Mouse (Mus musculus) forebrain, embryonic 11.5 days (tissue): ENCODE data around the gene Atp6v1e1. TPM values are rescaled to one million over a fixed set of nuclear protein-coding genes. Genes with fewer than 3 reads are reported as not detected.
"Not testable (repeated sequence)": the region's sequence is repeated elsewhere in the genome, so short reads cannot be mapped to it uniquely, and the experiment has no call there.

Experiments
- ATAC-seq: fragments of 200-750 bp; cut with Nextera tagmentation; replicated peaks from 2 replicates; pipeline ENCODE4 v1.8.0; 2017; ENCODE audit warnings: moderate TSS enrichment; ENCODE audit not compliant: low FRiP score
- DNase-seq: peaks from one replicate; pipeline ENCODE4 v3.0.0-alpha.2; 2017; ENCODE audit warnings: low spot score
- H3K27ac ChIP-seq: fragments of 300-500 bp; sonication (generic); 2 replicates; pipeline ENCODE4 v1.5.1; 2014; ENCODE audit warnings: low read depth, low read length
- H3K27me3 ChIP-seq: fragments of 300-500 bp; sonication (generic); 2 replicates; pipeline ENCODE4 v1.6.1; 2014; ENCODE audit warnings: mild to moderate bottlenecking, low read length, mixed read lengths; ENCODE audit not compliant: control insufficient read depth, insufficient read depth
- H3K36me3 ChIP-seq: fragments of 300-500 bp; sonication (generic); 2 replicates; pipeline ENCODE4 v1.6.1; 2014; ENCODE audit warnings: mild to moderate bottlenecking, low read length, moderate library complexity, mixed read lengths; ENCODE audit not compliant: control insufficient read depth, insufficient read depth
- H3K4me1 ChIP-seq: fragments of 300-500 bp; sonication (generic); replicated peaks from 2 replicates; pipeline ENCODE4 v1.6.1; 2014; ENCODE audit warnings: low read length, mixed read lengths; ENCODE audit not compliant: control insufficient read depth, insufficient read depth
- H3K4me2 ChIP-seq: fragments of 300-500 bp; sonication (generic); 2 replicates; pipeline ENCODE4 v1.6.1; 2014; ENCODE audit warnings: low read depth, mild to moderate bottlenecking, low read length, moderate library complexity, mixed read lengths; ENCODE audit not compliant: severe bottlenecking
- H3K4me3 ChIP-seq: fragments of 300-500 bp; sonication (generic); 2 replicates; pipeline ENCODE4 v1.5.1; 2014; ENCODE audit warnings: low read depth, low read length
- H3K9ac ChIP-seq: fragments of 300-500 bp; sonication (generic); 2 replicates; pipeline ENCODE4 v1.6.1; 2014; ENCODE audit warnings: low read length
- H3K9me3 ChIP-seq: fragments of 300-500 bp; sonication (generic); 2 replicates; pipeline ENCODE4 v1.6.1; 2016; ENCODE audit warnings: low read length, mixed read lengths; ENCODE audit not compliant: control insufficient read depth
- WGBS: fragments of 180-500 bp; shearing (Covaris S2); extraction: QIAGEN DNeasy Blood & Tissue Kit; methylation state at CpG from one replicate; pipeline ENCODE4 v1.1.7; 2014; 5-methylcytosine and 5-hydroxymethylcytosine counted together
- polyA plus RNA-seq: library from polyadenylated mRNA; unstranded; fragments of >200 nt; fragmentation: Nextera tagmentation; extraction: Ambion mirVana; gene quantifications from 2 replicates; pipeline ENCODE4 v1.2.1, GENCODE M21; 2014

The Atp6v1e1 gene
- polyA plus RNA-seq, 1 experiment from 2014 or later = 129 TPM

DNA sequence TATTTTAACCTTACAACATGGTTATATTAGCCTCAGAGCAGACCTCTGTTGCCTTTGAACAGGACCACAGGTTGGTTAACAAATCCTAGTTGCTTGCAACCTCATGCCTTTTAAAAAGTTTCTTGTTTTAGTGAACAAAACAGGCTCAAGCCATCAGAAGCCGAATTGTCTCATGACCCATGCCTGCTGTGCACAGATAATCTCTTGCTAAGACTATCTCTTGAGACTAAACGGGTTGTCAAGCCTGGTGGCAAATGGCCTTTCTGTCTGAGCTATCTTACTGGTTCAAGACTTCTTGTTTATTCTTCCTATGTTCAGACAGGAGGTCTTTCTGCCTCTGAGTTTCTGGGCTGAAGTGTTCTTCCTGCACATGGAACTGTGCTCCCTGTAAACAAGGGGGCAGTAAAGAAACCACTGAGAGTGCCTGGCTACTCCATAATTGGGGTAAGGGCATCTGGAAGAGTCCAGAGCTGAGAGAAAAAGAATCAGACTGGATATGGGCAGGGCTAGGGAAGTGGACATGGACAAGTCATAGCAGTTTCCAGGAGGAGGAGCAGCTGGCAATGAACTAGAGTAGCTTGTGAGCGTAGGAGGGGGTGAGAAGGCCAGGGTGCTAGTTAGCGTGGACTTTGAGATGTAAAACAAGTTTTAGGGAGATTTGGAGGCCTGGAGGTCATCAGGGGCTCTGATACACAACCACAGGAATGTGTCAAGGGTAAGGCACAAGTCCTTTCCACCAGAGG lies 8.4 kb upstream of the Atp6v1e1 start:
- peak overlapping the region; percentile 31; the same call in 1 of the 2 replicates for H3K27ac ChIP-seq
- H3K9me3 ChIP-seq = no peaks in the 10 kb centered on the region
- no peaks in the 10 kb centered on the region for H3K36me3 ChIP-seq
- H3K4me1 ChIP-seq = no peaks in the 10 kb centered on the region
- 64% methylated on average over 4 of the region's 4 CpGs for WGBS
- no peak for DNase-seq
- no peak overlapping the region for H3K4me3 ChIP-seq
- no peak overlapping the region for H3K9ac ChIP-seq
- H3K4me2 ChIP-seq = no peak overlapping the region
- no peak for ATAC-seq
- H3K27me3 ChIP-seq = no peaks in the 10 kb centered on the region

DNA sequence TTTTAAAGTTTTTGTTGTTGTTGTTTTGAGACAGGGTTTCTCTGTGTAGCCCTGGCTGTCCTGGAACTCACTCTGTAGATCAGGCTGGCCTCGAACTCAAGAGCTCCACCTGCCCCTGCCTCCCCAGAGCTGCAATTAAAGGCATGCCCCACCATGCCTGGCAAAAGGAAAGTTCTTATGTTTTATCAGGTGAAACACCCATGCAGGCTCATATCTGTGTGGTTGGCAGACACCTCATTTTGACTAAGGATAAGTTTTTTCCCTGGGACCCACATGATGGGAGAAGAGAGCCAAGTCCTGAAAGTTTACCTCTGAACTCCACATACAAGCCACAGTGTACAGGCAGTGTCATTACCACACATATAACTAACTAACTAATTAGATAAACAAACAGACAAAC lies 7.5 kb upstream of the Atp6v1e1 start:
- H3K27ac ChIP-seq = no peak overlapping the region
- H3K36me3 ChIP-seq = no peaks in the 10 kb centered on the region
- H3K27me3 ChIP-seq = no peaks in the 10 kb centered on the region
- no peaks in the 10 kb centered on the region for H3K4me1 ChIP-seq
- no peak overlapping the region for H3K4me2 ChIP-seq
- ATAC-seq = no peak
- no peak overlapping the region for H3K4me3 ChIP-seq
- no peak for DNase-seq
- WGBS = 75% methylated on average over 1 of the region's 1 CpGs
- no peak overlapping the region for H3K9ac ChIP-seq
- H3K9me3 ChIP-seq = no peaks in the 10 kb centered on the region

DNA sequence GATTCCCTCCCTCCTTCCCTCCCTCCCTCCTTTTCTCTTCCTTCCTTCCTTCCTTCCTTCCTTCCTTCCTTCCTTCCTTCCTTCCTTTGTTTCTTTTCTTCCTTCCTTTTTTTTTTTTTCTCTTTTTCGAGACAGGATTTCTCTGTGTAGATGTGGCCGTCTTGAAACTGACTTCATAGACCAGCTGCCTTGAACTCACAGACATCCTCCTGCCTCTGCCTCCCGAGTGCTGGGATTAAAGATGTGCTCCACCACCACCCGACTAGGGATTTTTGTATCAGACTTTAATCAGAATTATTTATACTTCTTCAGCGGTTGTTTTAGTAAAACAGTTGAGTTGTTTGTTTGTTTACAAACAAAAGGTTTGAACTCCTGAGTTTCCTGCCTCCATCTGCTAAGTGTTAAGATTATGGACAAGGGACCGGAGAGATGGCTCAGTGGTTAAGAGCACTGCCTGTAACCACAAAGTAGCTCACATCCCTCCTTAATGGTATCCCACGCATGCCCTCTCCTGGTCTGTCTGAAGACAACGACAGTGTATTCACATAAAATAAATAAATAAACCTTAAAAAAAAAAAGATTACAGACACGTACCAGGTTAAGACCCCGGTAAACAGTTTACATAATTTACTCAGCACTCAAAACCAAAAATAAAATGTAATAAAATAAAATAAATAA lies 483 bp upstream of the Atp6v1e1 start:
- H3K36me3 ChIP-seq = peaks cover 4% of the 10 kb centered on the region; the same call in 1 of the 2 replicates
- no peaks in the 10 kb centered on the region for H3K27me3 ChIP-seq
- 74% methylated on average over 10 of the region's 10 CpGs for WGBS
- DNase-seq (no peak), ATAC-seq (peak; percentile 37; the same call in 1 of the 2 replicates)
- H3K4me3 ChIP-seq = no peak overlapping the region
- peaks cover 4% of the 10 kb centered on the region; the same call in 1 of the 2 replicates for H3K4me1 ChIP-seq
- no peak overlapping the region for H3K27ac ChIP-seq
- H3K9ac ChIP-seq = no peak overlapping the region
- H3K4me2 ChIP-seq = peak overlapping the region; percentile 72; the same call in 1 of the 2 replicates
- no peaks in the 10 kb centered on the region for H3K9me3 ChIP-seq

DNA sequence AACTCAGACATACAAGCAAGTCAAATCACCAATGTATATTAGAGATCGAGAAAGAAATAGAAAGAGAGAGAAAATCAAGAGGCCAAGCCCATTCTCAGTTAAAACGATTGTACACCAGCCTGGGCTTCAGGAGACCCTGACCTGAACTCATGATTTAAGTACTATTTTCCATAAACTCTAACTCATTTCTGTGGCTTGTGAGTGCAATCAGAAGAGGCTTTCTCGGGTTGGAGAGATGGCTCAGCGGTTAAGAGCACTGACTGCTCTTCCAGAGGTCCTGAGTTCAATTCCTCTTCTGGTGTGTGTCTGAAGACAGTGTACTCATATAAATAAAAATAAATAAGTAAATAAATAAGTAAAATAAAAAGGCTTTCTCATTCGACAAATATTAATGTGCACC lies 878 bp downstream of the Atp6v1e1 start:
- Histone ChIP-seq H3K4me1 (peaks cover 4% of the 10 kb centered on the region; the same call in 1 of the 2 replicates), H3K9ac (peak overlapping the region; percentile 82; the same call in 1 of the 2 replicates), H3K4me3 (peak overlapping the region; percentile 91), H3K9me3 (no peaks in the 10 kb centered on the region), H3K27ac (no peak overlapping the region), H3K36me3 (peaks cover 13% of the 10 kb centered on the region), H3K4me2 (peak overlapping the region; percentile 72), H3K27me3 (no peaks in the 10 kb centered on the region)
- 53% methylated on average over 5 of the region's 5 CpGs for WGBS
- DNase-seq (no peak), ATAC-seq (no peak)

DNA sequence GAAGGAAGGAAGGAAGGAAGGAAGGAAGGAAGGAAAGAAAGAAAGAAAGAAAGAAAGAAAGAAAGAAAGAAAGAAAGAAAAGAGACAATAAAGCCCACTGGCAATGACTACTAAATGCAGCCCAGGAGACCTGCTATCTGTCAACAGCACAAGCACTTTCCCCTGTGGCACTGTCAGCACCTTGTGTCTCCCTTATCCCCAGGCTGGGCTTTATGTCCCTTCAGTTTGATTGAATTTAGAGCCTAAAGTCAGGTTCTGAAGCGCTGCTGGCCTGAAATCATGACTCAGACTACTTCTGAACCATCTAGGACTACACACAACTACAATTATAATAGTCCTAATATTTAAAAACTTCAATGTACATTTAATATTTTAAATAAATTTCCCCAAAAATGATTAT lies 1.7 kb downstream of the Atp6v1e1 start:
- Histone ChIP-seq H3K4me1 (peaks cover 4% of the 10 kb centered on the region; the same call in 1 of the 2 replicates), H3K36me3 (peaks cover 13% of the 10 kb centered on the region), H3K4me3 (no peak overlapping the region), H3K9me3 (no peaks in the 10 kb centered on the region), H3K27ac (no peak overlapping the region), H3K4me2 (no peak overlapping the region; the same call in 1 of the 2 replicates), H3K27me3 (no peaks in the 10 kb centered on the region), H3K9ac (no peak overlapping the region)
- 91% methylated on average over 1 of the region's 1 CpGs for WGBS
- no peak for ATAC-seq
- DNase-seq = no peak

DNA sequence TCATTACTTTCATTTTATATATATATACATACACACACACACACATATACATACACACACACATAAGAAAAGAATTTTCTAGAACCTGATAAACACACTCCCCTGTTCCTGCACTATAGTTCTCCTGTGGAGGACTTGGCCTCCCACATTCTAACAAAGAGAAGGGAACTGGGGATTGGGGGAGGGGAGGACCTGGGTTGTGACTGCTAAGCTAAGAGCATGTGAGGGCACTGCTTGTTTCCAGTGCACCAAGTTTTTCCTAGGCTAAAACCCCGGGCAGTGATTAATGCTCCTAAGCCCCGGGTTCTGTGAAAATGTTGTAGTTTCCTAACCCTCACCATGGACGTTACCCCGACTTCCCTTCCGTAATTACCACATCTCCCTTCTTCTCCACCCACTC lies 2.4 kb downstream of the Atp6v1e1 start:
- Histone ChIP-seq H3K36me3 (peaks cover 13% of the 10 kb centered on the region), H3K9me3 (no peaks in the 10 kb centered on the region), H3K9ac (no peak overlapping the region), H3K4me2 (no peak overlapping the region), H3K4me1 (peaks cover 4% of the 10 kb centered on the region; the same call in 1 of the 2 replicates), H3K27me3 (no peaks in the 10 kb centered on the region), H3K27ac (no peak overlapping the region), H3K4me3 (no peak overlapping the region)
- 90% methylated on average over 5 of the region's 5 CpGs for WGBS
- ATAC-seq (no peak), DNase-seq (no peak)

DNA sequence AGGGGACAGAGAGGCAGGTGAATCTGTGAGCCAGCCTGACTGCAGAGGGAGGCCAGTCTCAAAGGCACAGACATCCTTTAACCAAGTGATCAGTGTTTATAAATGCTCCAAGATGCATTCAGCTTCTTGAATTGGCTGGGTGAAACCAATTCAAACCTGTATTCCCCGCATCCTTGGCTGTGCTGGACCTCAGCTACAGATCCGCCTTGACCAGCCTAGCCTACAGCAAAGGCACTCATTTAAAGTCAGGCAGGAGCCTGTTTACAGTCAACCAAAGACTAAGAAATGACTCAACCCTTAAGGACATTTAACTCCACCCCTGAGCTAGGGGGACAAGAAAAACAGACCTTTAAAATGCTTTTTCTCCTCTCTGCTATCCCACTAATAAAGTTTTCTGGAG lies 3.3 kb downstream of the Atp6v1e1 start:
- H3K27me3 ChIP-seq = no peaks in the 10 kb centered on the region
- 95% methylated on average over 2 of the region's 2 CpGs for WGBS
- peaks cover 4% of the 10 kb centered on the region; the same call in 1 of the 2 replicates for H3K4me1 ChIP-seq
- H3K9ac ChIP-seq = no peak overlapping the region
- peaks cover 13% of the 10 kb centered on the region for H3K36me3 ChIP-seq
- no peak overlapping the region for H3K4me2 ChIP-seq
- no peak for DNase-seq
- no peak for ATAC-seq
- H3K4me3 ChIP-seq = no peak overlapping the region
- H3K27ac ChIP-seq = no peak overlapping the region
- no peaks in the 10 kb centered on the region for H3K9me3 ChIP-seq

DNA sequence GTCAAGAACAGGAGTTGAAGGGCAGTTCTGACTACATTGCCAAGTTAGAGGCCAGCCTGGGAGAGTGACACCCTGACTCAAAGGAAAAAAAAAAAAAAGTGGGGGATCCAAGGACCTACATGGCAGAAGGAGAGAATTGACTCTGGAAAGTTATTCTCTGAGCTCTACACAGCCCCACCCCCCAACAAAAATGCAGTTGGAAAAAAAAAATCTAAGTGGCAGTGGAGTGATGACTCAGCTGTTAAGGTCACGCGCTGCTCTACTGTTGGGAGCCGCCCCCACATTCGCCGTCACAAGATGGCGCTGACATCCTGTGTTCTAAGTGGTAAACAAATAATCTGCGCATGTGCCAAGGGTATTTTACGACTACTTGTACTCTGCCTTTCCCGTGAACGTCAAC lies 10.6 kb downstream of the Atp6v1e1 start:
- H3K27me3 ChIP-seq, H3K9me3 ChIP-seq, ATAC-seq, H3K36me3 ChIP-seq, H3K4me2 ChIP-seq, DNase-seq, H3K27ac ChIP-seq, H3K4me1 ChIP-seq, H3K4me3 ChIP-seq, H3K9ac ChIP-seq: not testable (repeated sequence)
- 100% methylated on average over 6 of the region's 10 CpGs for WGBS
